Mouse (Mus musculus): Measurements from ENCODE around the gene Il1rl2. TPM values are rescaled to one million over a fixed set of nuclear protein-coding genes. Genes with fewer than 3 reads are reported as not detected.
"Not testable (repeated sequence)": the region's sequence is repeated elsewhere in the genome, so short reads cannot be mapped to it uniquely, and the experiment has no call there.

Gene Il1rl2
- polyA plus RNA-seq, 1 experiment from 2014 or later = not detected

- no peaks in the 10 kb centered on the region for H3K27me3 ChIP-seq
- POLR2A ChIA-PET = interaction anchor here (0.9 kb wide), 1 partner anchor 18 kb away, joined by 4 read pairs; no protein-coding TSS in a partner anchor
- CTCF ChIA-PET = interaction anchor here (1.0 to 1.3 kb wide), 3 partner anchors 11 to 65 kb away, joined by 4 to 5 read pairs (median 4); no protein-coding TSS in a partner anchor
- TF ChIP-seq CTCF (IDR thresholded peaks at IDR 0.05) = peak; percentile 57
- in situ Hi-C loops (cut with MboI; ENCODE audit: low pct_unique_long_range_greater_than_20kb) = no loop called here
- DNase-seq (ENCODE audit: low read depth, low spot score) (no peak), ATAC-seq (no peak)
Observed at GRCm38 (mm10) chr1:40293891-40294290, 30.5 kb upstream of the Il1rl2 start.

- ATAC-seq (peak; percentile 62), DNase-seq (ENCODE audit: low read depth, low spot score) (no peak)
- ChIA-PET POLR2A (no interaction called here), CTCF (interaction anchor here (0.6 to 1.8 kb wide), 5 partner anchors 10 to 496 kb away, joined by 3 to 8 read pairs (median 4); no protein-coding TSS in a partner anchor)
- in situ Hi-C loops (cut with MboI; ENCODE audit: low pct_unique_long_range_greater_than_20kb) = no loop called here
- no peaks in the 10 kb centered on the region for H3K27me3 ChIP-seq
- no peak for TF ChIP-seq CTCF (IDR thresholded peaks at IDR 0.05)
Observed at GRCm38 (mm10) chr1:40294824-40295223, 29.6 kb upstream of the Il1rl2 start.

- DNase-seq (ENCODE audit: low read depth, low spot score) (no peak), ATAC-seq (no peak)
- no peaks in the 10 kb centered on the region for H3K27me3 ChIP-seq
- no peak for TF ChIP-seq CTCF (IDR thresholded peaks at IDR 0.05)
- in situ Hi-C loops (cut with MboI; ENCODE audit: low pct_unique_long_range_greater_than_20kb) = no loop called here
- ChIA-PET CTCF (no interaction called here), POLR2A (no interaction called here)
Observed at GRCm38 (mm10) chr1:40298053-40298452, 26.4 kb upstream of the Il1rl2 start.

- ChIA-PET CTCF (no interaction called here), POLR2A (no interaction called here)
- no peak for DNase-seq (ENCODE audit: low read depth, low spot score)
Observed at GRCm38 (mm10) chr1:40303179-40303866, 21.1 kb upstream of the Il1rl2 start.

GRCm38 (mm10) chr1:40304321-40304720 is 20.1 kb upstream of the Il1rl2 start:
- H3K27me3 ChIP-seq; ATAC-seq; DNase-seq (ENCODE audit: low read depth, low spot score); in situ Hi-C loops (cut with MboI; ENCODE audit: low pct_unique_long_range_greater_than_20kb); POLR2A ChIA-PET: not testable (repeated sequence)
- CTCF ChIA-PET = interaction anchor here (1.1 kb wide), 1 partner anchor 10 kb away, joined by 4 read pairs; no protein-coding TSS in a partner anchor

More at GRCm38 (mm10) chr1:40303179-40303866, 21.1 kb upstream of the Il1rl2 start:
- no peaks in the 10 kb centered on the region for H3K27me3 ChIP-seq
- in situ Hi-C loops (cut with MboI; ENCODE audit: low pct_unique_long_range_greater_than_20kb) = no loop called here
- ATAC-seq = no peak
- no peak for TF ChIP-seq CTCF (IDR thresholded peaks at IDR 0.05)

- TF ChIP-seq CTCF (IDR thresholded peaks at IDR 0.05) = no peak
- H3K27me3 ChIP-seq = no peaks in the 10 kb centered on the region
- no peak for ATAC-seq
- CTCF ChIA-PET = no interaction called here
- no peak for DNase-seq (ENCODE audit: low read depth, low spot score)
- POLR2A ChIA-PET = no interaction called here
- in situ Hi-C loops (cut with MboI; ENCODE audit: low pct_unique_long_range_greater_than_20kb) = no loop called here
Observed at GRCm38 (mm10) chr1:40306111-40306510, 18.3 kb upstream of the Il1rl2 start.

GRCm38 (mm10) chr1:40311123-40311522 is 13.3 kb upstream of the Il1rl2 start:
- POLR2A ChIA-PET = no interaction called here

GRCm38 (mm10) chr1:40311625-40312024 is 12.8 kb upstream of the Il1rl2 start:
- DNase-seq (ENCODE audit: low read depth, low spot score) = no peak
- TF ChIP-seq CTCF (IDR thresholded peaks at IDR 0.05) = no peak
- in situ Hi-C loops (cut with MboI; ENCODE audit: low pct_unique_long_range_greater_than_20kb) = no loop called here
- ChIA-PET POLR2A (interaction anchor here (1.0 kb wide), 1 partner anchor 17 kb away, joined by 4 read pairs; no protein-coding TSS in a partner anchor), CTCF (interaction anchor here (1.0 to 1.7 kb wide), 2 partner anchors 11 to 35 kb away, joined by 3 to 7 read pairs; no protein-coding TSS in a partner anchor)
- no peaks in the 10 kb centered on the region for H3K27me3 ChIP-seq
- ATAC-seq = no peak

More at GRCm38 (mm10) chr1:40311123-40311522, 13.3 kb upstream of the Il1rl2 start:
- TF ChIP-seq CTCF (IDR thresholded peaks at IDR 0.05) = no peak
- H3K27me3 ChIP-seq = no peaks in the 10 kb centered on the region
- CTCF ChIA-PET = interaction anchor here (1.0 to 1.7 kb wide), 2 partner anchors 11 to 36 kb away, joined by 3 to 7 read pairs; no protein-coding TSS in a partner anchor
- no peak for ATAC-seq
- in situ Hi-C loops (cut with MboI; ENCODE audit: low pct_unique_long_range_greater_than_20kb) = no loop called here
- DNase-seq (ENCODE audit: low read depth, low spot score) = no peak

- ATAC-seq (no peak), DNase-seq (ENCODE audit: low read depth, low spot score) (no peak)
- CTCF ChIA-PET = no interaction called here
- POLR2A ChIA-PET = no interaction called here
- no peaks in the 10 kb centered on the region for H3K27me3 ChIP-seq
- no peak for TF ChIP-seq CTCF (IDR thresholded peaks at IDR 0.05)
- in situ Hi-C loops (cut with MboI; ENCODE audit: low pct_unique_long_range_greater_than_20kb) = no loop called here
Observed at GRCm38 (mm10) chr1:40314016-40314415, 10.4 kb upstream of the Il1rl2 start.

- TF ChIP-seq CTCF (IDR thresholded peaks at IDR 0.05) = no peak
- in situ Hi-C loops (cut with MboI; ENCODE audit: low pct_unique_long_range_greater_than_20kb) = no loop called here
- POLR2A ChIA-PET = no interaction called here
Observed at GRCm38 (mm10) chr1:40317657-40318056, 6.8 kb upstream of the Il1rl2 start.

GRCm38 (mm10) chr1:40321824-40322223 is 2.6 kb upstream of the Il1rl2 start:
- TF ChIP-seq CTCF (IDR thresholded peaks at IDR 0.05) = no peak
- CTCF ChIA-PET = interaction anchor here (2.2 kb wide), 1 partner anchor 10 kb away, joined by 7 read pairs; no protein-coding TSS in a partner anchor
- no peak for DNase-seq (ENCODE audit: low read depth, low spot score)

More at GRCm38 (mm10) chr1:40317657-40318056, 6.8 kb upstream of the Il1rl2 start:
- no peak for ATAC-seq
- CTCF ChIA-PET = no interaction called here
- DNase-seq (ENCODE audit: low read depth, low spot score) = no peak
- no peaks in the 10 kb centered on the region for H3K27me3 ChIP-seq

More at GRCm38 (mm10) chr1:40321824-40322223, 2.6 kb upstream of the Il1rl2 start:
- POLR2A ChIA-PET = no interaction called here
- no peak for ATAC-seq
- no peaks in the 10 kb centered on the region for H3K27me3 ChIP-seq
- in situ Hi-C loops (cut with MboI; ENCODE audit: low pct_unique_long_range_greater_than_20kb) = no loop called here

Data from Patski (cell line).